Mouse (Mus musculus): ENCODE data around the gene Hist1h2aa.

- TF ChIP-seq CTCF (IDR thresholded peaks at IDR 0.05; ENCODE audit: control insufficient read depth, insufficient read depth, low read length) = no peak
- TF ChIP-seq POLR2A (IDR thresholded peaks at IDR 0.05; ENCODE audit: borderline replicate concordance, control insufficient read depth, low read depth, low read length) = no peak
Observed at GRCm38 (mm10) chr13:23892592-23893268, 41.5 kb upstream of the Hist1h2aa start.

All from bone marrow, adult 2 months (tissue).